ENCODE assay signal across 9 mouse cellular contexts in the genomic region with DNA sequence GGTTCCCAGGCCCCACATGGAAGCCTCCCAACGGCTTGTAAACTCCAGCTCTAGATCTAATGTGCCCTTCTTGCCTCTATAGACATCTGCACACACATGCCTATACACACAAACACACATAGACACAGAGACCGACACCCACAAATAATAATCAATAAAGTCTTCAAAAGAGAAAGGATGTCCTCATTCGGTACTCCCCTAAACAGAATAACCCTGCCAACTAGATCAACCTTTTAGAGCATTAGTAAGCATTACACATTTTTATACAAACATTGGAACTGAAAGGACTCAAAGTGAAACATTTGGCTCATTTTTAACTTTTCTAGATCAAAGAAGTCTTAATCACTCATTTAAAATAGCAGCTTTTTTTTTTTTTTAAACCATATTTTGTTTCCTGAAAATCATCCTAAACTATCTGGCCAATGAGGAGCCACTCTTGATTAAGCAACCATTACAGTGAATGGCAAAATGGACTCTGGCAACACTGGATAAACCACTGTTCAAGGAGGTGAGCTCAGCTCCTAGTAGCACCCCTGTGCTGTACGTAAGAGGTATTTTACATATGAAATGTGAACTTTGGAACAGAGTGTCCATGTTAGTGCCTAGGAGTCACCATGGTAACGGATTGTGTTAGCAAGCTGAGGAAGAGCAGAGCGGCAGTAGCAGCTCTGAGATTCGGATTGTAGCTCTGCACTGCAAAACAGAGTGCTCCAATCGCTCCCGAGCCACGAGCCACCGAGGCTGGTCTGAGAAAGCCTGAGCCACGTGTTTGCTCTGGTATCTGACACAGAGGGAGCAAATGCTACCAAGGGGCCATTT. TPM values are rescaled to one million over a fixed set of nuclear protein-coding genes. Genes with fewer than 3 reads are reported as not detected.
A peak's percentile ranks its signal among the peaks of the same experiment; 100 is the strongest.
DNase-seq lines count a peak whose midpoint lies in the region; ATAC-seq lines count a peak whose summit lies in the region.
"Had no signal": no experiment of that assay in that cellular context is flagged by ENCODE, and none has a peak within 500 bp of the region (broad histone marks: within the 10 kb centered on the region; RNA-seq: fewer than 3 reads in every experiment).

No protein-coding gene starts in this region.

- DNase-seq in frontal cortex, postnatal 25 days (ENCODE audit: low spot score in 2 of 2), result no peak
- no peak for DNase-seq in lung, postnatal 4 days
- DNase-seq in liver, embryonic 13.5 days, result no peak
- DNase-seq in cerebellum, adult 11 months, result no peak
- DNase-seq in spleen, postnatal 14 days (ENCODE audit: low spot score in 2 of 2), result no peak

- H3K36me3 ChIP-seq in lung, embryonic 16.5 days (ENCODE audit: control insufficient read depth, insufficient read depth, low read length), result no peaks in the 10 kb centered on the region
- H3K36me3 ChIP-seq in liver, embryonic 13.5 days, result no peaks in the 10 kb centered on the region
- H3K36me3 ChIP-seq in stomach, embryonic 15.5 days, result no peaks in the 10 kb centered on the region

- no peak overlapping the region for H3K9ac ChIP-seq in lung, embryonic 16.5 days (ENCODE audit: low read length)
- no peak overlapping the region for H3K9ac ChIP-seq in liver, embryonic 13.5 days
- H3K9ac ChIP-seq in stomach, embryonic 15.5 days, result no peak overlapping the region

- 51% methylated on average over 12 of the region's 12 CpGs for WGBS in lung, embryonic 16.5 days
- WGBS in liver, embryonic 13.5 days (ENCODE audit: insufficient replicate concordance), result 63% methylated on average over 12 of the region's 12 CpGs
- 64% methylated on average over 12 of the region's 12 CpGs for WGBS in stomach, embryonic 15.5 days

- H3K27ac ChIP-seq in lung, embryonic 16.5 days (ENCODE audit: low read length), result no peak overlapping the region
- H3K27ac ChIP-seq in liver, embryonic 13.5 days, result no peak overlapping the region
- no peak overlapping the region for H3K27ac ChIP-seq in stomach, embryonic 15.5 days
- H3K27ac ChIP-seq: heart, adult 2 months had no signal

- no peak overlapping the region for H3K4me3 ChIP-seq in lung, embryonic 16.5 days (ENCODE audit: low read length)
- no peak overlapping the region for H3K4me3 ChIP-seq in liver, embryonic 13.5 days (replicated peaks)
- no peak overlapping the region for H3K4me3 ChIP-seq in stomach, embryonic 15.5 days (replicated peaks)
- H3K4me3 ChIP-seq: heart, adult 2 months had no signal

- H3K9me3 ChIP-seq in lung, embryonic 16.5 days (ENCODE audit: control insufficient read depth, low read length), result no peaks in the 10 kb centered on the region
- H3K9me3 ChIP-seq in liver, embryonic 13.5 days (replicated peaks), result no peaks in the 10 kb centered on the region
- no peaks in the 10 kb centered on the region for H3K9me3 ChIP-seq in stomach, embryonic 15.5 days

- H3K27me3 ChIP-seq in lung, embryonic 16.5 days (ENCODE audit: control insufficient read depth, insufficient read depth, low read depth, low read length), result no peaks in the 10 kb centered on the region
- no peaks in the 10 kb centered on the region for H3K27me3 ChIP-seq in liver, embryonic 13.5 days
- no peaks in the 10 kb centered on the region for H3K27me3 ChIP-seq in stomach, embryonic 15.5 days (replicated peaks)

- H3K4me2 ChIP-seq in lung, embryonic 16.5 days (ENCODE audit: low read depth, low read length), result no peak overlapping the region
- H3K4me2 ChIP-seq in liver, embryonic 13.5 days, result no peak overlapping the region
- no peak overlapping the region for H3K4me2 ChIP-seq in stomach, embryonic 15.5 days

- peak; percentile 95 for ATAC-seq in frontal cortex, adult (ENCODE audit: low TSS enrichment)
- ATAC-seq in lung, embryonic 16.5 days (ENCODE audit: low read depth), result peak; percentile 46
- ATAC-seq in liver, embryonic 13.5 days (ENCODE audit: low read depth), result peak; percentile 73
- peak; percentile 90 for ATAC-seq in stomach, embryonic 15.5 days (ENCODE audit: insufficient read depth, low FRiP score, low read depth)

- peaks cover 11% of the 10 kb centered on the region for H3K4me1 ChIP-seq in lung, embryonic 16.5 days (replicated peaks; ENCODE audit: control insufficient read depth, insufficient read depth, low read length)
- H3K4me1 ChIP-seq in liver, embryonic 13.5 days (replicated peaks), result peaks cover 42% of the 10 kb centered on the region
- H3K4me1 ChIP-seq in stomach, embryonic 15.5 days, result no peaks in the 10 kb centered on the region

RNA-seq across cellular contexts. Expression of a gene that starts 30.6 kb away (rescaled TPM):
- polyA plus RNA-seq in lung, embryonic 16.5 days (2015; fragmentation: Nextera tagmentation; extraction: Ambion mirVana), result 63.3 and 68.5 TPM in 2 replicates
- 23.4 and 28.0 TPM in 2 replicates for polyA plus RNA-seq in liver, embryonic 13.5 days (2015; fragmentation: Nextera tagmentation; extraction: Ambion mirVana)
- polyA plus RNA-seq in stomach, embryonic 15.5 days (2015; fragmentation: Nextera tagmentation; extraction: Ambion mirVana), result 43.0 and 43.3 TPM in 2 replicates
